Mouse (Mus musculus) liver, embryonic 14.5 days (tissue): ENCODE measurements at regions not wholly inside any gene's neighbourhood (a gene's known extent, or its start where the extent isn't known, plus 50 kb on each side); places are given as distances from the start of the nearest gene placed in this dataset.

ENCODE experiments used
- ATAC-seq: fragments of 200-750 bp; cut with Nextera tagmentation; 2 replicates; pipeline ENCODE4 v1.8.0; 2017; ENCODE audit warnings: moderate number of reproducible peaks, mild to moderate bottlenecking, moderate library complexity; ENCODE audit not compliant: insufficient read depth
- DNase-seq, 3 experiments: peaks; one replicate each; pipeline ENCODE4 v3.0.0-alpha.2; 2012 to 2013; ENCODE audit warnings: low read depth in 3 of 3, low spot score in 3 of 3
- H3K27ac ChIP-seq: fragments of 300-500 bp; sonication (generic); 2 replicates; pipeline ENCODE4 v1.5.1; 2014; ENCODE audit warnings: moderate library complexity, mild to moderate bottlenecking, control low read depth, inconsistent platforms
- H3K27me3 ChIP-seq: fragments of 300-500 bp; sonication (generic); 2 replicates; pipeline ENCODE4 v1.6.1; 2014; ENCODE audit warnings: mild to moderate bottlenecking, low read length, moderate library complexity; ENCODE audit not compliant: control insufficient read depth, insufficient read depth
- H3K36me3 ChIP-seq: fragments of 300-500 bp; sonication (generic); replicated peaks from 2 replicates; pipeline ENCODE4 v1.6.1; 2014; ENCODE audit warnings: low read depth; ENCODE audit not compliant: control insufficient read depth, insufficient read depth
- H3K4me1 ChIP-seq, 2 experiments: fragments of 200-500 bp in 1 of 2; fragments of 300-500 bp in 1 of 2; sonication (generic) in 1 of 2; replicated peaks; 2 replicates each; pipeline ENCODE4 v1.6.1; 2012 to 2014; ENCODE audit warnings: antibody characterized with exemption in 1 of 2, inconsistent platforms in 1 of 2, low read length in 1 of 2; ENCODE audit not compliant: control insufficient read depth in 2 of 2, insufficient read depth in 2 of 2
- H3K4me2 ChIP-seq: fragments of 300-500 bp; sonication (generic); 2 replicates; pipeline ENCODE4 v1.6.1; 2014; ENCODE audit warnings: low read depth, mild to moderate bottlenecking, control low read depth, moderate library complexity
- H3K4me3 ChIP-seq, 2 experiments: fragments of 200-500 bp in 1 of 2; fragments of 300-500 bp in 1 of 2; sonication (generic) in 1 of 2; 2 replicates each; pipeline ENCODE4 v1.5.1; 2012 to 2014; ENCODE audit warnings: low read depth in 2 of 2, low read length in 2 of 2, mild to moderate bottlenecking in 2 of 2, control low read depth in 1 of 2, inconsistent platforms in 1 of 2, moderate library complexity in 1 of 2; ENCODE audit not compliant: insufficient read depth in 1 of 2
- H3K9ac ChIP-seq: fragments of 300-500 bp; sonication (generic); replicated peaks from 2 replicates; pipeline ENCODE4 v1.6.1; 2014; ENCODE audit warnings: mild to moderate bottlenecking, control low read depth, moderate library complexity
- H3K9me3 ChIP-seq: fragments of 300-500 bp; sonication (generic); 2 replicates; pipeline ENCODE4 v1.6.1; 2016; ENCODE audit warnings: low read length, mixed read lengths; ENCODE audit not compliant: control insufficient read depth
- CTCF ChIP-seq: IDR thresholded peaks from 2 replicates; pipeline ENCODE4 v1.5.1; 2016; ENCODE audit warnings: antibody characterized with exemption, low read depth, control low read depth
- EP300 ChIP-seq: IDR thresholded peaks from 2 replicates; pipeline ENCODE4 v1.6.1; 2016; ENCODE audit warnings: antibody characterized with exemption, low read depth
- WGBS: fragments of 180-500 bp; shearing (Covaris S2); extraction: QIAGEN DNeasy Blood & Tissue Kit; methylation state at CpG from one replicate; pipeline ENCODE4 v1.1.7; 2014; ENCODE audit not compliant: insufficient replicate concordance; 5-methylcytosine and 5-hydroxymethylcytosine counted together

DNA sequence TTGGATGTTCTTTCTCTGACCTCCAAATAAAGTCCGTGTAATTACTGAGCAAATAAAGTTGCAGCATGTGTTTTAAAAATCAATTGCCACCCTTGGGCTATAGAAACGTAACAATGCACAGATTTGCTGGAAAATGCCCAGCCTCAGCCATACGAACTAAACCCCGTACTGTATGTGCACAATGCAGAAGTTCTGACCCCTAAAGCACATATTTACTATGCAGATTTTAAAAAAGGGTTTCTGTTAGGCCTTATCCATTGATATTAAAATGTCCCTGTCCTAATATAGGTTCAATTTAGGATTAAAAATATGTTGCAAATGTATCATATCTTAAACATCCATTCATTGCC, 126.5 kb upstream of the Otx2 start:
- DNase-seq (no peak), ATAC-seq (no peak)
- TF ChIP-seq EP300 (no peak), CTCF (no peak)
- no peaks in the 10 kb centered on the region for H3K27me3 ChIP-seq
- H3K9ac ChIP-seq, result no peak overlapping the region
- H3K36me3 ChIP-seq, result no peaks in the 10 kb centered on the region
- no peaks in the 10 kb centered on the region for H3K4me1 ChIP-seq
- no peak overlapping the region for H3K4me3 ChIP-seq
- H3K4me2 ChIP-seq, result no peak overlapping the region
- H3K9me3 ChIP-seq, result no peaks in the 10 kb centered on the region
- no peak overlapping the region for H3K27ac ChIP-seq
- WGBS, result 48% methylated on average over 4 of the region's 4 CpGs

DNA sequence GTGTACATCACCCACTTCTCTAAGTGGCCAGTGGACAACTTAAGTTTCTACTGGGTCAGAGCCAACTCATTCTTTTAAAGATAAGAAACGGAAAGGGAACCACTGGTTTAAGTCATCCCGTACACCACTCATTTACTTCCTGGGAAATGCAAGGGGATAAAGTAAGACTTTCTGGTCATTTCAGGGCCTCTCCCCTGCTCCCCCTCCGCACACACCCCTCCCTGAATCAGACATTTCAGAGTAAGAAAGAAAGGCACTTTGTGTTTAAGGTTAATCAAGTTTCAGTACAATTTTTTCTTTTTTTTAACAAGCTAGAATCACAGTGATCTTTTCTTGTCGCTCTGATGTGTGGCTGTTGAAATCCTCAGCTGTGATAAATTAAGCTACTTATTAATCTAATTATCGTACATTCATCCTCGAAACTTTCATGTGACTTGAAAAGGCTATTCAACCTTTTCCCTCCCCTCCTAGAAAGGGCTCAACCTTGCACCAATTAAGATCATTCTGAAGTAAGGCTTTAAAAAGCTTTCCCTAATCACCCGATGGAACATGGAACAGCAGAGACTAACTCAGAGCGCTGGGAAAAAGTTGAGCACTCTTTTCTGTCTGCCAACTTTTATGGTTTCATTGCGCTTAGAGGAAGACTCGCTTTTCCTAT, 126.0 kb upstream of the Otx2 start:
- H3K4me2 ChIP-seq, result no peak overlapping the region
- no peak overlapping the region for H3K9ac ChIP-seq
- no peak overlapping the region for H3K4me3 ChIP-seq
- ATAC-seq (no peak), DNase-seq (no peak)
- no peaks in the 10 kb centered on the region for H3K9me3 ChIP-seq
- TF ChIP-seq EP300 (no peak), CTCF (no peak)
- no peaks in the 10 kb centered on the region for H3K27me3 ChIP-seq
- no peaks in the 10 kb centered on the region for H3K36me3 ChIP-seq
- no peaks in the 10 kb centered on the region for H3K4me1 ChIP-seq
- no peak overlapping the region for H3K27ac ChIP-seq
- WGBS, result 62% methylated on average over 10 of the region's 10 CpGs

GRCm38 (mm10) chr14:48791507-48791906, 117.9 kb upstream of the Otx2 start:
- ATAC-seq (no peak), DNase-seq (no peak)
- H3K4me1 ChIP-seq, result no peaks in the 10 kb centered on the region
- WGBS, result 56% methylated on average over 5 of the region's 5 CpGs
- no peak overlapping the region for H3K9ac ChIP-seq
- H3K27me3 ChIP-seq, result no peaks in the 10 kb centered on the region
- no peak overlapping the region for H3K4me3 ChIP-seq
- H3K9me3 ChIP-seq, result no peaks in the 10 kb centered on the region
- no peaks in the 10 kb centered on the region for H3K36me3 ChIP-seq
- H3K4me2 ChIP-seq, result no peak overlapping the region
- no peak overlapping the region for H3K27ac ChIP-seq
- TF ChIP-seq EP300 (no peak), CTCF (no peak)

- 53% methylated on average over 1 of the region's 1 CpGs for WGBS
- H3K9me3 ChIP-seq, result no peaks in the 10 kb centered on the region
These were observed 105.7 kb upstream of the Otx2 start for GRCm38 (mm10) chr14:48779327-48779726.

GRCm38 (mm10) chr14:48770832-48771231, 97.2 kb upstream of the Otx2 start:
- DNase-seq, result no peak
- Histone ChIP-seq H3K4me2 (no peak overlapping the region), H3K27ac (no peak overlapping the region), H3K9me3 (no peaks in the 10 kb centered on the region), H3K36me3 (no peaks in the 10 kb centered on the region), H3K9ac (no peak overlapping the region), H3K27me3 (no peaks in the 10 kb centered on the region), H3K4me1 (no peaks in the 10 kb centered on the region), H3K4me3 (no peak overlapping the region)
- no peak for ATAC-seq
- whole genome bisulfite sequencing, result 65% methylated on average over 9 of the region's 9 CpGs
- TF ChIP-seq EP300 (no peak), CTCF (no peak)

More at GRCm38 (mm10) chr14:48779327-48779726, 105.7 kb upstream of the Otx2 start:
- Histone ChIP-seq H3K27me3 (no peaks in the 10 kb centered on the region), H3K27ac (no peak overlapping the region), H3K9ac (no peak overlapping the region), H3K36me3 (no peaks in the 10 kb centered on the region), H3K4me1 (no peaks in the 10 kb centered on the region), H3K4me2 (no peak overlapping the region), H3K4me3 (no peak overlapping the region)
- no peak for ATAC-seq
- no peak for TF ChIP-seq CTCF
- TF ChIP-seq EP300, result no peak
- no peak for DNase-seq
